Mouse (Mus musculus): ENCODE measurements around the gene Fkbp1a.

GRCm38 (mm10) chr2:151512199-151512598 lies 30.1 kb upstream of the Fkbp1a start:
- no peak for TF ChIP-seq GATA1 (IDR thresholded peaks at IDR 0.05; ENCODE audit: borderline replicate concordance, low read length)
- no peak for TF ChIP-seq FLI1 (IDR thresholded peaks at IDR 0.05; ENCODE audit: low read length)
